Mouse (Mus musculus) lung, postnatal 0 days (tissue): ENCODE results near the gene Krtdap. TPM values are rescaled to one million over a fixed set of nuclear protein-coding genes. Genes with fewer than 3 reads are reported as not detected.

Experiments used
- ATAC-seq: fragments of 200-750 bp; cut with Nextera tagmentation; 2 replicates; pipeline ENCODE4 v1.8.0; 2017; ENCODE audit warnings: moderate library complexity
- DNase-seq: peaks from one replicate; pipeline ENCODE4 v3.0.0-alpha.2; 2016; ENCODE audit warnings: low spot score
- H3K27ac ChIP-seq: fragments of 300-500 bp; sonication (generic); 2 replicates; pipeline ENCODE4 v1.5.1; 2014; ENCODE audit warnings: antibody characterized with exemption, mild to moderate bottlenecking, low read length, mixed read lengths
- H3K27me3 ChIP-seq: fragments of 300-500 bp; sonication (generic); replicated peaks from 2 replicates; pipeline ENCODE4 v1.6.1; 2014; ENCODE audit warnings: low read length, mixed read lengths; ENCODE audit not compliant: insufficient read depth
- H3K36me3 ChIP-seq: fragments of 300-500 bp; sonication (generic); 2 replicates; pipeline ENCODE4 v1.6.1; 2014; ENCODE audit warnings: low read length, mixed read lengths; ENCODE audit not compliant: insufficient read depth
- H3K4me1 ChIP-seq: fragments of 300-500 bp; sonication (generic); 2 replicates; pipeline ENCODE4 v1.6.1; 2014; ENCODE audit warnings: antibody characterized with exemption, low read depth, low read length, mixed read lengths; ENCODE audit not compliant: insufficient read depth
- H3K4me2 ChIP-seq: fragments of 300-500 bp; sonication (generic); replicated peaks from 2 replicates; pipeline ENCODE4 v1.6.1; 2014; ENCODE audit warnings: low read depth, mild to moderate bottlenecking, low read length, moderate library complexity, mixed read lengths
- H3K4me3 ChIP-seq: fragments of 300-500 bp; sonication (generic); 2 replicates; pipeline ENCODE4 v1.5.1; 2014; ENCODE audit warnings: low read depth, low read length
- H3K9ac ChIP-seq: fragments of 300-500 bp; sonication (generic); replicated peaks from 2 replicates; pipeline ENCODE4 v1.6.1; 2014; ENCODE audit warnings: low read depth, mild to moderate bottlenecking
- H3K9me3 ChIP-seq: fragments of 300-500 bp; sonication (generic); 2 replicates; pipeline ENCODE4 v1.6.1; 2016; ENCODE audit warnings: low read length, mixed read lengths
- CTCF ChIP-seq: IDR thresholded peaks from 2 replicates; pipeline ENCODE4 v1.5.1; 2016; ENCODE audit warnings: antibody characterized with exemption, mild to moderate bottlenecking
- EP300 ChIP-seq: IDR thresholded peaks from 2 replicates; pipeline ENCODE4 v1.6.1; 2016; ENCODE audit warnings: antibody characterized with exemption, mild to moderate bottlenecking, control low read depth
- WGBS: fragments of 180-500 bp; shearing (Covaris S2); extraction: QIAGEN DNeasy Blood & Tissue Kit; methylation state at CpG from one replicate; pipeline ENCODE4 v1.1.7; 2014; 5-methylcytosine and 5-hydroxymethylcytosine counted together
- polyA plus RNA-seq: library from polyadenylated mRNA; unstranded; fragments of >200 nt; fragmentation: Nextera tagmentation; extraction: Ambion mirVana; gene quantifications from 2 replicates; pipeline ENCODE4 v1.2.1, GENCODE M21; 2015

Gene Krtdap
- polyA plus RNA-seq, 1 experiment from 2014 or later = 4.4 TPM

DNA sequence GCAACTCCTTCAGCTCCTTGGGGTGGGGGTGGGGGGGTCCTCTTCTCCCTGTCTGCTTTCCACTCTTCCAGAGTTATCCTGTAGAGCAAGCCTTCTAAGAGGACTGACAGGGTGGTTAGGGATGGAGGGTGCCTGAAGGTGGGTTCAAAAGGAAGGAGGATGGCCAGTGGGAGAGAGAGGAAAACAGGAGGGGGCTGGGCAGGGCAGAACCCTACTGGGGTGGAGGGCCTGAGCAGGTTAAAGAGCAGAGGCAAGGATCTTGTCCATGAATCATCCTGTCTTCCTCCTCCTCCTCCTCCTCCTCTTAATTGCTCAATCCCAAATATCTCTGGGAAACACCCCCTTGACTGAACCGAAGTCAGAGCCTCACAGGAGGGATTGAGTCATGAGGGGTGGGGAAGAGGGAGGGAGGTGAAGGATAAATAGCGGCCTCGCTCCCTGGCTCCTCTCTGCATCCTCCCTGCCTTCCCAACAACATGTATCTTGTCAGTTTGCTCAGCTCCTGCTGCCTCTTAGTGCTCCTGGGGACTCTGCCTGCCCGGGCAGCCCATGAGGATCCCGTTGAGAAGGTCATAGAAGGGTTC is 36.5 kb upstream of the Krtdap start, which contains the start of gene Sbsn:
Gene Sbsn, plus strand, starts transcription at position 386 of the 584 bp plus-strand sequence.
- Histone ChIP-seq H3K9me3 (no peaks in the 10 kb centered on the region; the same call in 1 of the 2 replicates), H3K4me1 (no peaks in the 10 kb centered on the region; the same call in 1 of the 2 replicates), H3K4me3 (no peak within 1 kb of the TSS), H3K27me3 (no peaks in the 10 kb centered on the region), H3K36me3 (no peaks in the 10 kb centered on the region), H3K4me2 (no peak within 1 kb of the TSS), H3K27ac (no peak within 1 kb of the TSS), H3K9ac (no peak within 1 kb of the TSS)
- ATAC-seq (no peak), DNase-seq (peak; percentile 47)
- WGBS = 37% methylated on average over 5 of the region's 5 CpGs
- no peak for TF ChIP-seq EP300
- no peak for TF ChIP-seq CTCF

- Histone ChIP-seq H3K4me3 (no peak overlapping the region), H3K9ac (no peak overlapping the region), H3K4me2 (no peak overlapping the region), H3K27ac (no peak overlapping the region), H3K4me1 (no peaks in the 10 kb centered on the region), H3K36me3 (no peaks in the 10 kb centered on the region), H3K27me3 (no peaks in the 10 kb centered on the region), H3K9me3 (no peaks in the 10 kb centered on the region; the same call in 1 of the 2 replicates)
- ATAC-seq (no peak), DNase-seq (no peak)
- 74% methylated on average over 2 of the region's 3 CpGs for WGBS
- no peak for TF ChIP-seq CTCF
- no peak for TF ChIP-seq EP300
Observed at GRCm38 (mm10) chr7:30757001-30757400, 30.7 kb upstream of the Krtdap start.

- WGBS = 22% methylated on average over 4 of the region's 4 CpGs
Observed at GRCm38 (mm10) chr7:30758853-30759252, 28.8 kb upstream of the Krtdap start.

GRCm38 (mm10) chr7:30761769-30762352 is 25.8 kb upstream of the Krtdap start:
- WGBS = 51% methylated on average over 4 of the region's 4 CpGs
- H3K9ac ChIP-seq = no peak overlapping the region
- H3K4me3 ChIP-seq = no peak overlapping the region
- TF ChIP-seq CTCF (no peak), EP300 (no peak)
- no peaks in the 10 kb centered on the region for H3K4me1 ChIP-seq
- no peaks in the 10 kb centered on the region for H3K36me3 ChIP-seq
- ATAC-seq (no peak), DNase-seq (no peak)
- no peaks in the 10 kb centered on the region for H3K9me3 ChIP-seq
- H3K4me2 ChIP-seq = no peak overlapping the region
- H3K27ac ChIP-seq = no peak overlapping the region
- H3K27me3 ChIP-seq = no peaks in the 10 kb centered on the region

More at GRCm38 (mm10) chr7:30758853-30759252, 28.8 kb upstream of the Krtdap start:
- no peak overlapping the region for H3K27ac ChIP-seq
- H3K27me3 ChIP-seq = no peaks in the 10 kb centered on the region
- no peak overlapping the region for H3K4me3 ChIP-seq
- peak; percentile 58 for ATAC-seq
- H3K9me3 ChIP-seq = no peaks in the 10 kb centered on the region; the same call in 1 of the 2 replicates
- H3K4me1 ChIP-seq = no peaks in the 10 kb centered on the region
- TF ChIP-seq CTCF (peak; percentile 60), EP300 (no peak)
- no peak overlapping the region for H3K4me2 ChIP-seq
- H3K9ac ChIP-seq = no peak overlapping the region
- no peaks in the 10 kb centered on the region for H3K36me3 ChIP-seq
- DNase-seq = peak; percentile 41

GRCm38 (mm10) chr7:30763456-30763855 is 24.2 kb upstream of the Krtdap start, which contains the start of gene Dmkn:
Gene Dmkn (plus strand): TSS chr7:30763756.
- Histone ChIP-seq H3K9me3 (no peaks in the 10 kb centered on the region), H3K27ac (no peak within 1 kb of the TSS), H3K9ac (no peak within 1 kb of the TSS), H3K36me3 (no peaks in the 10 kb centered on the region), H3K27me3 (no peaks in the 10 kb centered on the region), H3K4me1 (no peaks in the 10 kb centered on the region), H3K4me3 (no peak within 1 kb of the TSS), H3K4me2 (no peak within 1 kb of the TSS)
- DNase-seq (no peak), ATAC-seq (no peak)
- TF ChIP-seq EP300 = no peak
- TF ChIP-seq CTCF = no peak
- 41% methylated on average over 5 of the region's 5 CpGs for WGBS

DNA sequence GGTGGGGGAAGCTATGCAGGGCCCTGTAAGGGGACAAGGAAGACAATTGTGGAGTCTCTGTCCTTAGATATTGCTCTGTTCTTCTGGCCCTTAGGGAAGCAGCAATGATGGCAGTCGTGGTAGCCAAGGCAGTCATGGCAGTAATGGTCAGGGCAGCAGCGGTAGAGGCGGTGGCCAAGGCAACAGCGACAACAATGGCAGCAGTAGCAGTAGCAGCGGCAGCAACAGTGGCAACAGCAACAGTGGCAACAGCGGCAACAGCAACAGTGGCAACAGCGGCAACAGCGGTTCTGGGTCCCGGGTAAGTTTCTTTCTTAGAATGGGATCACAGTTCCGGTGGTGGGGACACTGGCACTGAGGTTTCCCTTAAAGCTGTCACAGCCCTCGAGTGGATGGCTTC is 22.5 kb upstream of the Krtdap start:
- WGBS = 35% methylated on average over 11 of the region's 11 CpGs
- Histone ChIP-seq H3K9ac (no peak overlapping the region), H3K27me3 (no peaks in the 10 kb centered on the region), H3K4me2 (no peak overlapping the region), H3K4me1 (no peaks in the 10 kb centered on the region), H3K4me3 (no peak overlapping the region), H3K36me3 (no peaks in the 10 kb centered on the region), H3K27ac (no peak overlapping the region), H3K9me3 (no peaks in the 10 kb centered on the region)
- TF ChIP-seq CTCF (no peak), EP300 (no peak)
- ATAC-seq (0 out of 2 replicates have a peak, but pooled peaks have one; percentile 18), DNase-seq (no peak)
